Mouse (Mus musculus): ENCODE measurements at regions not wholly inside any gene's neighbourhood (a gene's known extent, or its start where the extent isn't known, plus 50 kb on each side); places are given as distances from the start of the nearest gene placed in this dataset.

- DNase-seq (ENCODE audit: low read depth): no peak
These were observed 330.9 kb upstream of the Fam241a start for GRCm38 (mm10) chr3:128226930-128227585.

- no peak for DNase-seq (ENCODE audit: low read depth)
These were observed 330.4 kb upstream of the Fam241a start for GRCm38 (mm10) chr3:128226503-128226902.

GRCm38 (mm10) chr3:128222344-128222743 lies 326.2 kb upstream of the Fam241a start:
- no peak for DNase-seq (ENCODE audit: low read depth)

GRCm38 (mm10) chr3:128221625-128222024 lies 325.5 kb upstream of the Fam241a start:
- DNase-seq (ENCODE audit: low read depth): no peak

GRCm38 (mm10) chr3:128220776-128221550 lies 324.8 kb upstream of the Fam241a start:
- no peak for DNase-seq (ENCODE audit: low read depth)

- DNase-seq (ENCODE audit: low read depth): peak; percentile 88
These were observed 321.8 kb upstream of the Fam241a start for GRCm38 (mm10) chr3:128217765-128218415.

GRCm38 (mm10) chr3:128212256-128212655 lies 316.1 kb upstream of the Fam241a start:
- DNase-seq (ENCODE audit: low read depth): peak; percentile 98

GRCm38 (mm10) chr3:128210591-128210990 lies 314.5 kb upstream of the Fam241a start:
- DNase-seq (ENCODE audit: low read depth): no peak

- DNase-seq (ENCODE audit: low read depth): no peak
These were observed 310.8 kb upstream of the Fam241a start for GRCm38 (mm10) chr3:128206948-128207347.

- no peak for DNase-seq (ENCODE audit: low read depth)
These were observed 310.4 kb upstream of the Fam241a start for GRCm38 (mm10) chr3:128206483-128206882.

- no peak for DNase-seq (ENCODE audit: low read depth)
These were observed 304.6 kb upstream of the Fam241a start for GRCm38 (mm10) chr3:128200574-128201235.

GRCm38 (mm10) chr3:128199466-128199865 lies 303.3 kb upstream of the Fam241a start:
- DNase-seq (ENCODE audit: low read depth): no peak

GRCm38 (mm10) chr3:128192046-128192800 lies 296.1 kb upstream of the Fam241a start:
- DNase-seq (ENCODE audit: low read depth): no peak

- DNase-seq (ENCODE audit: low read depth): no peak
These were observed 291.4 kb upstream of the Fam241a start for GRCm38 (mm10) chr3:128187330-128188044.

- peak; percentile 16 for DNase-seq (ENCODE audit: low read depth)
These were observed 290.2 kb upstream of the Fam241a start for GRCm38 (mm10) chr3:128186278-128186677.

GRCm38 (mm10) chr3:128181221-128181908 lies 285.2 kb upstream of the Fam241a start:
- DNase-seq (ENCODE audit: low read depth): no peak

- DNase-seq (ENCODE audit: low read depth): no peak
These were observed 253.1 kb upstream of the Fam241a start for GRCm38 (mm10) chr3:128149216-128149615.

- DNase-seq (ENCODE audit: low read depth): no peak
These were observed 249.2 kb upstream of the Fam241a start for GRCm38 (mm10) chr3:128145329-128145728.

GRCm38 (mm10) chr3:128127836-128128235 lies 231.7 kb upstream of the Fam241a start:
- DNase-seq (ENCODE audit: low read depth): no peak

GRCm38 (mm10) chr3:128126664-128127063 lies 230.5 kb upstream of the Fam241a start:
- DNase-seq (ENCODE audit: low read depth): no peak
